ENCODE assay signal across 19 mouse cellular contexts in genomic region chr11:100825451-100825850, GRCm38 (mm10). TPM values are rescaled to one million over a fixed set of nuclear protein-coding genes. Genes with fewer than 3 reads are reported as not detected.
DNase-seq lines count a peak whose midpoint lies in the region; ATAC-seq and TF ChIP-seq lines count a peak whose summit lies in the region.
"Had no signal": no experiment of that assay in that cellular context is flagged by ENCODE, and none has a peak within 500 bp of the region (broad histone marks: within the 10 kb centered on the region; RNA-seq: fewer than 3 reads in every experiment).

No protein-coding gene starts in this region.

- no peak for DNase-seq in heart, adult 11 months
- DNase-seq in heart, postnatal 36 days = no peak
- no peak for DNase-seq in urinary bladder, postnatal 25 days (ENCODE audit: low spot score)
- DNase-seq: adrenal gland, adult 8-10 months; cerebellum, adult 11-12 months; cerebellum, adult 9-10 months; gastrocnemius, postnatal 10 days; kidney, adult 2 months had no signal

- H3K4me1 ChIP-seq in heart, embryonic 12.5 days (replicated peaks) = peaks cover 72% of the 10 kb centered on the region
- H3K4me1 ChIP-seq in heart, embryonic 16.5 days (ENCODE audit: control insufficient read depth, insufficient read depth, low read length) = peaks cover 61% of the 10 kb centered on the region
- H3K4me1 ChIP-seq in bone marrow macrophage, adult 2 months (ENCODE audit: control insufficient read depth, insufficient read depth, low read length) = peaks cover 61% of the 10 kb centered on the region
- H3K4me1 ChIP-seq in intestine, embryonic 15.5 days (replicated peaks) = 0 out of 2 replicates have a peak, but pooled peaks cover 2% of the 10 kb centered on the region
- H3K4me1 ChIP-seq: hindbrain, embryonic 10.5 days had no signal

- no peak overlapping the region for H3K4me3 ChIP-seq in heart, embryonic 12.5 days
- no peak overlapping the region for H3K4me3 ChIP-seq in heart, embryonic 16.5 days (ENCODE audit: low read length)
- no peak overlapping the region for H3K4me3 ChIP-seq in bone marrow macrophage, adult 2 months (ENCODE audit: insufficient read depth, low read length)
- no peak overlapping the region for H3K4me3 ChIP-seq in intestine, embryonic 15.5 days (replicated peaks)
- H3K4me3 ChIP-seq: embryonic facial prominence, embryonic 12.5 days; forebrain, embryonic 15.5 days; hindbrain, embryonic 10.5 days had no signal

- no peaks in the 10 kb centered on the region for H3K9me3 ChIP-seq in heart, embryonic 12.5 days (replicated peaks)
- no peaks in the 10 kb centered on the region; the same call in 1 of the 2 replicates for H3K9me3 ChIP-seq in heart, embryonic 16.5 days (replicated peaks; ENCODE audit: control insufficient read depth, low read length)
- H3K9me3 ChIP-seq in intestine, embryonic 15.5 days = no peaks in the 10 kb centered on the region
- H3K9me3 ChIP-seq: embryonic facial prominence, embryonic 12.5 days; forebrain, embryonic 15.5 days; G1E; hindbrain, embryonic 10.5 days had no signal

- TF ChIP-seq CTCF in bone marrow macrophage, adult 2 months (IDR thresholded peaks at IDR 0.05; ENCODE audit: low read depth, low read length) = no peak

- no peak for ATAC-seq in heart, embryonic 12.5 days (ENCODE audit: insufficient number of reproducible peaks, low FRiP score)
- ATAC-seq in heart, embryonic 16.5 days (replicated peaks; ENCODE audit: extremely low read depth, insufficient read depth, low FRiP score) = no peak
- ATAC-seq in intestine, embryonic 15.5 days = no peak
- ATAC-seq: CD4-positive, CD25-positive, alpha-beta regulatory T cell, adult 4 months; intestine, embryonic 16.5 days had no signal

- 69% methylated on average over 9 of the region's 9 CpGs for WGBS in heart, embryonic 12.5 days
- WGBS in heart, embryonic 16.5 days = 69% methylated on average over 9 of the region's 9 CpGs
- 87% methylated on average over 9 of the region's 9 CpGs for WGBS in intestine, embryonic 15.5 days

- intact Hi-C loops in heart, postnatal 36 days (cut with DNase I) = no loop called here

- H3K27ac ChIP-seq in heart, embryonic 12.5 days (ENCODE audit: poor library complexity, severe bottlenecking) = peak overlapping the region; percentile 87; the same call in 1 of the 2 replicates
- peak overlapping the region; percentile 41; the same call in 1 of the 2 replicates for H3K27ac ChIP-seq in heart, embryonic 16.5 days (ENCODE audit: low read length)
- H3K27ac ChIP-seq in bone marrow macrophage, adult 2 months (ENCODE audit: insufficient read depth, low read depth, low read length) = peak overlapping the region; percentile 6; the same call in 1 of the 2 replicates
- no peak overlapping the region for H3K27ac ChIP-seq in intestine, embryonic 15.5 days
- H3K27ac ChIP-seq: embryonic facial prominence, embryonic 12.5 days; forebrain, embryonic 15.5 days; hindbrain, embryonic 10.5 days; hindbrain, embryonic 14.5 days had no signal

- no peak overlapping the region for H3K4me2 ChIP-seq in heart, embryonic 12.5 days
- H3K4me2 ChIP-seq in heart, embryonic 16.5 days (ENCODE audit: low read depth, low read length) = no peak overlapping the region
- no peak overlapping the region for H3K4me2 ChIP-seq in intestine, embryonic 15.5 days (replicated peaks)
- H3K4me2 ChIP-seq: embryonic facial prominence, embryonic 12.5 days; forebrain, embryonic 15.5 days; hindbrain, embryonic 14.5 days had no signal

- no peak overlapping the region for H3K9ac ChIP-seq in heart, embryonic 12.5 days
- no peak overlapping the region for H3K9ac ChIP-seq in heart, embryonic 16.5 days (ENCODE audit: low read length)
- no peak overlapping the region for H3K9ac ChIP-seq in intestine, embryonic 15.5 days
- H3K9ac ChIP-seq: embryonic facial prominence, embryonic 12.5 days; forebrain, embryonic 15.5 days; hindbrain, embryonic 14.5 days had no signal

- no peaks in the 10 kb centered on the region for H3K27me3 ChIP-seq in heart, embryonic 12.5 days (replicated peaks)
- H3K27me3 ChIP-seq in heart, embryonic 16.5 days (ENCODE audit: control insufficient read depth, insufficient read depth, low read length) = no peaks in the 10 kb centered on the region
- no peaks in the 10 kb centered on the region for H3K27me3 ChIP-seq in intestine, embryonic 15.5 days (replicated peaks)
- H3K27me3 ChIP-seq: embryonic facial prominence, embryonic 12.5 days had no signal

- TF ChIP-seq POLR2A in bone marrow macrophage, adult 2 months (IDR thresholded peaks at IDR 0.05; ENCODE audit: borderline replicate concordance, low read depth, low read length) = no peak

- H3K36me3 ChIP-seq in heart, embryonic 12.5 days = peaks cover 5% of the 10 kb centered on the region; the same call in 1 of the 2 replicates
- 0 out of 2 replicates have a peak, but pooled peaks cover 3% of the 10 kb centered on the region for H3K36me3 ChIP-seq in heart, embryonic 16.5 days (ENCODE audit: control insufficient read depth, insufficient read depth)
- H3K36me3 ChIP-seq in intestine, embryonic 15.5 days = no peaks in the 10 kb centered on the region
- H3K36me3 ChIP-seq: embryonic facial prominence, embryonic 12.5 days; forebrain, embryonic 15.5 days; hindbrain, embryonic 10.5 days had no signal

RNA-seq across cellular contexts. Expression of gene Stat5b, which starts 25.1 kb away (rescaled TPM):
- 35.0 and 35.3 TPM in 2 replicates for polyA plus RNA-seq in heart, embryonic 12.5 days (2016; fragmentation: Nextera tagmentation; extraction: Ambion mirVana)
- 31.3 and 36.5 TPM in 2 replicates for polyA plus RNA-seq in heart, embryonic 16.5 days (2015; fragmentation: Nextera tagmentation; extraction: Ambion mirVana)
- total RNA-seq in heart, postnatal 36 days (2021) = 10 to 100 TPM; 62.7 to 62.8 TPM
- polyA plus RNA-seq in bone marrow macrophage, adult 2 months (2012; ENCODE audit: insufficient read depth, insufficient read length, missing spikeins) = 30.8 and 30.9 TPM in 2 replicates
- 24.2 and 26.8 TPM in 2 replicates for polyA plus RNA-seq in intestine, embryonic 15.5 days (2015; fragmentation: Nextera tagmentation; extraction: Ambion mirVana)

RNA-seq across cellular contexts. Expression of gene Stat5a, which starts 33.7 kb away (rescaled TPM):
- polyA plus RNA-seq in heart, embryonic 12.5 days (2016; fragmentation: Nextera tagmentation; extraction: Ambion mirVana) = 6.6 and 8.3 TPM in 2 replicates
- 10.1 and 15.1 TPM in 2 replicates for polyA plus RNA-seq in heart, embryonic 16.5 days (2015; fragmentation: Nextera tagmentation; extraction: Ambion mirVana)
- 10 to 100 TPM; 19.8 to 24.1 TPM for total RNA-seq in heart, postnatal 36 days (2021)
- polyA plus RNA-seq in bone marrow macrophage, adult 2 months (2012; ENCODE audit: insufficient read depth, insufficient read length, missing spikeins) = 16.3 and 20.7 TPM in 2 replicates
- polyA plus RNA-seq in intestine, embryonic 15.5 days (2015; fragmentation: Nextera tagmentation; extraction: Ambion mirVana) = 5.5 and 6.0 TPM in 2 replicates

RNA-seq across cellular contexts. Expression of gene Ghdc, which starts 54.7 kb away (rescaled TPM):
- polyA plus RNA-seq in heart, embryonic 12.5 days (2016; fragmentation: Nextera tagmentation; extraction: Ambion mirVana) = 6.5 and 7.0 TPM in 2 replicates
- polyA plus RNA-seq in heart, embryonic 16.5 days (2015; fragmentation: Nextera tagmentation; extraction: Ambion mirVana) = 7.1 and 7.7 TPM in 2 replicates
- 1 to 10 TPM; 8.5 to 9.5 TPM for total RNA-seq in heart, postnatal 36 days (2021)
- polyA plus RNA-seq in bone marrow macrophage, adult 2 months (2012; ENCODE audit: insufficient read depth, insufficient read length, missing spikeins) = 12.0 and 15.6 TPM in 2 replicates
- 4.7 and 6.7 TPM in 2 replicates for polyA plus RNA-seq in intestine, embryonic 15.5 days (2015; fragmentation: Nextera tagmentation; extraction: Ambion mirVana)
